9 mouse cellular contexts compared by ENCODE assay signal in genomic region chr2:26575865-26576264, GRCm38 (mm10). TPM values are rescaled to one million over a fixed set of nuclear protein-coding genes. Genes with fewer than 3 reads are reported as not detected.
A peak's percentile ranks its signal among the peaks of the same experiment; 100 is the strongest.
DNase-seq lines count a peak whose midpoint lies in the region; ATAC-seq and TF ChIP-seq lines count a peak whose summit lies in the region.
"Had no signal": no experiment of that assay in that cellular context is flagged by ENCODE, and none has a peak within 500 bp of the region (broad histone marks: within the 10 kb centered on the region; RNA-seq: fewer than 3 reads in every experiment).

No protein-coding gene starts in this region.

- ATAC-seq in midbrain, embryonic 13.5 days = no peak
- ATAC-seq in heart, embryonic 15.5 days (replicated peaks; ENCODE audit: insufficient number of reproducible peaks, insufficient read depth, low FRiP score, low read depth) = peak; percentile 15; the same call in 1 of the 2 replicates
- ATAC-seq in stomach, embryonic 16.5 days (ENCODE audit: insufficient read depth, low FRiP score) = 0 out of 2 replicates have a peak, but pooled peaks have one; percentile 11
- ATAC-seq in forebrain, postnatal 0 days = no peak
- no peak for ATAC-seq in cerebellum, adult (ENCODE audit: insufficient number of reproducible peaks, low FRiP score, low TSS enrichment)
- ATAC-seq in frontal cortex, adult (ENCODE audit: low TSS enrichment) = no peak

- H3K9ac ChIP-seq in midbrain, embryonic 13.5 days (replicated peaks) = no peak overlapping the region
- H3K9ac ChIP-seq in heart, embryonic 15.5 days = no peak overlapping the region
- peak overlapping the region; percentile 7; the same call in 1 of the 2 replicates for H3K9ac ChIP-seq in stomach, embryonic 16.5 days (ENCODE audit: low read length)
- H3K9ac ChIP-seq in forebrain, postnatal 0 days = no peak overlapping the region
- H3K9ac ChIP-seq: embryonic facial prominence, embryonic 12.5 days had no signal

- no peaks in the 10 kb centered on the region for H3K27me3 ChIP-seq in midbrain, embryonic 10.5 days (ENCODE audit: low read depth, poor library complexity, severe bottlenecking)
- H3K27me3 ChIP-seq in midbrain, embryonic 13.5 days = no peaks in the 10 kb centered on the region
- H3K27me3 ChIP-seq in heart, embryonic 15.5 days = no peaks in the 10 kb centered on the region
- no peaks in the 10 kb centered on the region for H3K27me3 ChIP-seq in limb, embryonic 10.5 days (ENCODE audit: low read depth, poor library complexity, severe bottlenecking)
- H3K27me3 ChIP-seq in stomach, embryonic 16.5 days (ENCODE audit: control insufficient read depth, insufficient read depth, low read length) = no peaks in the 10 kb centered on the region
- H3K27me3 ChIP-seq in forebrain, postnatal 0 days (ENCODE audit: insufficient read depth, low read length) = no peaks in the 10 kb centered on the region
- H3K27me3 ChIP-seq: embryonic facial prominence, embryonic 12.5 days had no signal

- H3K4me2 ChIP-seq in midbrain, embryonic 13.5 days (replicated peaks) = no peak overlapping the region
- H3K4me2 ChIP-seq in heart, embryonic 15.5 days = 0 out of 2 replicates have a peak overlapping the region, but pooled peaks have one; percentile 11
- H3K4me2 ChIP-seq in stomach, embryonic 16.5 days (ENCODE audit: low read depth, low read length) = no peak overlapping the region
- H3K4me2 ChIP-seq in forebrain, postnatal 0 days (ENCODE audit: low read depth) = no peak overlapping the region
- H3K4me2 ChIP-seq: embryonic facial prominence, embryonic 12.5 days had no signal

- no peak for DNase-seq in midbrain, embryonic 10.5 days (ENCODE audit: low spot score)
- no peak for DNase-seq in limb, embryonic 10.5 days (ENCODE audit: low spot score)
- DNase-seq in forebrain, postnatal 0 days = no peak

- H3K9me3 ChIP-seq in midbrain, embryonic 10.5 days (replicated peaks) = no peaks in the 10 kb centered on the region
- no peaks in the 10 kb centered on the region for H3K9me3 ChIP-seq in midbrain, embryonic 13.5 days
- no peaks in the 10 kb centered on the region for H3K9me3 ChIP-seq in heart, embryonic 15.5 days (replicated peaks)
- H3K9me3 ChIP-seq in limb, embryonic 10.5 days (replicated peaks) = no peaks in the 10 kb centered on the region
- H3K9me3 ChIP-seq in stomach, embryonic 16.5 days (replicated peaks; ENCODE audit: control insufficient read depth, low read length) = no peaks in the 10 kb centered on the region
- no peaks in the 10 kb centered on the region for H3K9me3 ChIP-seq in forebrain, postnatal 0 days (ENCODE audit: low read length)
- H3K9me3 ChIP-seq: embryonic facial prominence, embryonic 12.5 days had no signal

- no peak overlapping the region for H3K4me3 ChIP-seq in midbrain, embryonic 10.5 days
- no peak overlapping the region for H3K4me3 ChIP-seq in midbrain, embryonic 13.5 days (replicated peaks)
- H3K4me3 ChIP-seq in heart, embryonic 15.5 days = no peak overlapping the region
- H3K4me3 ChIP-seq in limb, embryonic 10.5 days = no peak overlapping the region
- no peak overlapping the region for H3K4me3 ChIP-seq in stomach, embryonic 16.5 days (replicated peaks; ENCODE audit: low read length)
- no peak overlapping the region for H3K4me3 ChIP-seq in forebrain, postnatal 0 days (ENCODE audit: low read depth, low read length)
- H3K4me3 ChIP-seq: embryonic facial prominence, embryonic 12.5 days had no signal

- TF ChIP-seq CTCF in forebrain, postnatal 0 days (IDR thresholded peaks at IDR 0.05; ENCODE audit: low read depth) = no peak

- no peaks in the 10 kb centered on the region for H3K36me3 ChIP-seq in midbrain, embryonic 10.5 days
- H3K36me3 ChIP-seq in midbrain, embryonic 13.5 days = no peaks in the 10 kb centered on the region
- H3K36me3 ChIP-seq in heart, embryonic 15.5 days = no peaks in the 10 kb centered on the region
- no peaks in the 10 kb centered on the region for H3K36me3 ChIP-seq in limb, embryonic 10.5 days
- no peaks in the 10 kb centered on the region for H3K36me3 ChIP-seq in stomach, embryonic 16.5 days (ENCODE audit: control insufficient read depth, insufficient read depth, low read length)
- no peaks in the 10 kb centered on the region for H3K36me3 ChIP-seq in forebrain, postnatal 0 days (ENCODE audit: insufficient read depth)
- H3K36me3 ChIP-seq: embryonic facial prominence, embryonic 12.5 days had no signal

- peak overlapping the region; percentile 76; the same call in 1 of the 2 replicates for H3K27ac ChIP-seq in midbrain, embryonic 10.5 days (replicated peaks)
- H3K27ac ChIP-seq in midbrain, embryonic 13.5 days = no peak overlapping the region
- peak overlapping the region; percentile 78 for H3K27ac ChIP-seq in heart, embryonic 15.5 days
- H3K27ac ChIP-seq in limb, embryonic 10.5 days = peak overlapping the region; percentile 85
- H3K27ac ChIP-seq in stomach, embryonic 16.5 days (ENCODE audit: low read length) = no peak overlapping the region
- H3K27ac ChIP-seq in forebrain, postnatal 0 days (ENCODE audit: low read depth, low read length) = no peak overlapping the region
- H3K27ac ChIP-seq: embryonic facial prominence, embryonic 12.5 days had no signal

- peaks cover 42% of the 10 kb centered on the region for H3K4me1 ChIP-seq in midbrain, embryonic 10.5 days
- H3K4me1 ChIP-seq in midbrain, embryonic 13.5 days (replicated peaks) = peaks cover 15% of the 10 kb centered on the region; the same call in 1 of the 2 replicates
- H3K4me1 ChIP-seq in heart, embryonic 15.5 days (replicated peaks) = peaks cover 62% of the 10 kb centered on the region
- peaks cover 47% of the 10 kb centered on the region for H3K4me1 ChIP-seq in limb, embryonic 10.5 days
- H3K4me1 ChIP-seq in stomach, embryonic 16.5 days (ENCODE audit: control insufficient read depth, insufficient read depth, low read length) = peaks cover 26% of the 10 kb centered on the region
- peaks cover 7% of the 10 kb centered on the region; the same call in 1 of the 2 replicates for H3K4me1 ChIP-seq in forebrain, postnatal 0 days (ENCODE audit: insufficient read depth)

- 67% methylated on average over 4 of the region's 4 CpGs for WGBS in midbrain, embryonic 10.5 days
- 70% methylated on average over 4 of the region's 4 CpGs for WGBS in midbrain, embryonic 13.5 days
- WGBS in heart, embryonic 15.5 days = 42% methylated on average over 4 of the region's 4 CpGs
- WGBS in limb, embryonic 10.5 days = 74% methylated on average over 4 of the region's 4 CpGs
- 64% methylated on average over 4 of the region's 4 CpGs for WGBS in stomach, embryonic 16.5 days
- WGBS in forebrain, postnatal 0 days = 58% methylated on average over 4 of the region's 4 CpGs

RNA-seq across cellular contexts. Expression of gene Egfl7, which starts 3.9 kb away (rescaled TPM):
- 68.5 and 85.7 TPM in 2 replicates for polyA plus RNA-seq in midbrain, embryonic 10.5 days (2016; fragmentation: Nextera tagmentation; extraction: Ambion mirVana)
- 44.9 and 55.9 TPM in 2 replicates for polyA plus RNA-seq in midbrain, embryonic 13.5 days (2015; fragmentation: Nextera tagmentation; extraction: Ambion mirVana)
- polyA plus RNA-seq in heart, embryonic 15.5 days (2015; fragmentation: Nextera tagmentation; extraction: Ambion mirVana) = 159 and 197 TPM in 2 replicates
- 96.5 and 97.2 TPM in 2 replicates for polyA plus RNA-seq in limb, embryonic 10.5 days (2016; fragmentation: Nextera tagmentation; extraction: Ambion mirVana)
- 116 and 120 TPM in 2 replicates for polyA plus RNA-seq in stomach, embryonic 16.5 days (2015; fragmentation: Nextera tagmentation; extraction: Ambion mirVana)
- total RNA-seq in forebrain, postnatal 0 days (2014; rRNA removed) = 63.9 and 64.6 TPM in 2 replicates
- 52.8 and 67.3 TPM in 2 replicates for polyA plus RNA-seq in forebrain, postnatal 0 days (2015; fragmentation: Nextera tagmentation; extraction: Ambion mirVana)

RNA-seq across cellular contexts. Expression of gene Gm20532, which starts 10.6 kb away (rescaled TPM):
- polyA plus RNA-seq in midbrain, embryonic 10.5 days (2016; fragmentation: Nextera tagmentation; extraction: Ambion mirVana) = not detected in 2 replicates
- polyA plus RNA-seq in midbrain, embryonic 13.5 days (2015; fragmentation: Nextera tagmentation; extraction: Ambion mirVana) = not detected in 2 replicates
- polyA plus RNA-seq in heart, embryonic 15.5 days (2015; fragmentation: Nextera tagmentation; extraction: Ambion mirVana) = not detected in 2 replicates
- not detected in 2 replicates for polyA plus RNA-seq in limb, embryonic 10.5 days (2016; fragmentation: Nextera tagmentation; extraction: Ambion mirVana)
- not detected in 2 replicates for polyA plus RNA-seq in stomach, embryonic 16.5 days (2015; fragmentation: Nextera tagmentation; extraction: Ambion mirVana)
- total RNA-seq in forebrain, postnatal 0 days (2014; rRNA removed) = not detected in 2 replicates
- not detected in 2 replicates for polyA plus RNA-seq in forebrain, postnatal 0 days (2015; fragmentation: Nextera tagmentation; extraction: Ambion mirVana)
- polyA plus RNA-seq: embryonic facial prominence, embryonic 12.5 days had no signal

RNA-seq across cellular contexts. Expression of gene Agpat2, which starts 28.4 kb away (rescaled TPM):
- 9.0 and 10.6 TPM in 2 replicates for polyA plus RNA-seq in midbrain, embryonic 10.5 days (2016; fragmentation: Nextera tagmentation; extraction: Ambion mirVana)
- polyA plus RNA-seq in midbrain, embryonic 13.5 days (2015; fragmentation: Nextera tagmentation; extraction: Ambion mirVana) = 4.0 and 5.3 TPM in 2 replicates
- 19.9 and 26.3 TPM in 2 replicates for polyA plus RNA-seq in heart, embryonic 15.5 days (2015; fragmentation: Nextera tagmentation; extraction: Ambion mirVana)
- polyA plus RNA-seq in limb, embryonic 10.5 days (2016; fragmentation: Nextera tagmentation; extraction: Ambion mirVana) = 13.2 and 14.5 TPM in 2 replicates
- polyA plus RNA-seq in stomach, embryonic 16.5 days (2015; fragmentation: Nextera tagmentation; extraction: Ambion mirVana) = 66.8 and 72.1 TPM in 2 replicates
- total RNA-seq in forebrain, postnatal 0 days (2014; rRNA removed) = 7.8 and 10.0 TPM in 2 replicates
- 4.8 and 6.2 TPM in 2 replicates for polyA plus RNA-seq in forebrain, postnatal 0 days (2015; fragmentation: Nextera tagmentation; extraction: Ambion mirVana)

RNA-seq across cellular contexts. Expression of gene Fam69b, which starts 52.4 kb away (rescaled TPM):
- polyA plus RNA-seq in midbrain, embryonic 10.5 days (2016; fragmentation: Nextera tagmentation; extraction: Ambion mirVana) = 36.4 and 51.4 TPM in 2 replicates
- polyA plus RNA-seq in midbrain, embryonic 13.5 days (2015; fragmentation: Nextera tagmentation; extraction: Ambion mirVana) = 112 and 118 TPM in 2 replicates
- 12.2 and 18.0 TPM in 2 replicates for polyA plus RNA-seq in heart, embryonic 15.5 days (2015; fragmentation: Nextera tagmentation; extraction: Ambion mirVana)
- 31.3 and 43.3 TPM in 2 replicates for polyA plus RNA-seq in limb, embryonic 10.5 days (2016; fragmentation: Nextera tagmentation; extraction: Ambion mirVana)
- 23.2 and 27.3 TPM in 2 replicates for polyA plus RNA-seq in stomach, embryonic 16.5 days (2015; fragmentation: Nextera tagmentation; extraction: Ambion mirVana)
- 193 and 214 TPM in 2 replicates for total RNA-seq in forebrain, postnatal 0 days (2014; rRNA removed)
- polyA plus RNA-seq in forebrain, postnatal 0 days (2015; fragmentation: Nextera tagmentation; extraction: Ambion mirVana) = 143 TPM in 2 replicates

RNA-seq across cellular contexts. Expression of gene Notch1, which starts 59.4 kb away (rescaled TPM):
- 30.1 and 38.3 TPM in 2 replicates for polyA plus RNA-seq in midbrain, embryonic 10.5 days (2016; fragmentation: Nextera tagmentation; extraction: Ambion mirVana)
- polyA plus RNA-seq in midbrain, embryonic 13.5 days (2015; fragmentation: Nextera tagmentation; extraction: Ambion mirVana) = 21.4 and 27.9 TPM in 2 replicates
- polyA plus RNA-seq in heart, embryonic 15.5 days (2015; fragmentation: Nextera tagmentation; extraction: Ambion mirVana) = 10.8 and 24.2 TPM in 2 replicates
- 8.5 and 11.8 TPM in 2 replicates for polyA plus RNA-seq in limb, embryonic 10.5 days (2016; fragmentation: Nextera tagmentation; extraction: Ambion mirVana)
- polyA plus RNA-seq in stomach, embryonic 16.5 days (2015; fragmentation: Nextera tagmentation; extraction: Ambion mirVana) = 14.1 and 15.4 TPM in 2 replicates
- total RNA-seq in forebrain, postnatal 0 days (2014; rRNA removed) = 23.8 and 38.7 TPM in 2 replicates
- polyA plus RNA-seq in forebrain, postnatal 0 days (2015; fragmentation: Nextera tagmentation; extraction: Ambion mirVana) = 5.0 and 6.8 TPM in 2 replicates

Comparison
In these comparisons a context has a peak if more than half of its experiments do, and no peak if none do; other contexts are left out.
1. H3K27ac ChIP-seq: peak in midbrain, embryonic 10.5 days (single experiment), heart, embryonic 15.5 days (single experiment) and limb, embryonic 10.5 days (single experiment); none in midbrain, embryonic 13.5 days (single experiment), stomach, embryonic 16.5 days (single experiment) and forebrain, postnatal 0 days (single experiment).
2. ATAC-seq: peak in heart, embryonic 15.5 days (single experiment) and stomach, embryonic 16.5 days (single experiment); none in midbrain, embryonic 13.5 days (single experiment), forebrain, postnatal 0 days (single experiment), cerebellum, adult (single experiment) and frontal cortex, adult (single experiment).